Mouse (Mus musculus) A20 (cell line): ENCODE results near the gene Nanog.

Source experiments
- DNase-seq: peaks from one replicate; pipeline ENCODE4 v3.0.0-alpha.2; 2011; ENCODE audit warnings: low read depth, low spot score

Gene Nanog

DNA sequence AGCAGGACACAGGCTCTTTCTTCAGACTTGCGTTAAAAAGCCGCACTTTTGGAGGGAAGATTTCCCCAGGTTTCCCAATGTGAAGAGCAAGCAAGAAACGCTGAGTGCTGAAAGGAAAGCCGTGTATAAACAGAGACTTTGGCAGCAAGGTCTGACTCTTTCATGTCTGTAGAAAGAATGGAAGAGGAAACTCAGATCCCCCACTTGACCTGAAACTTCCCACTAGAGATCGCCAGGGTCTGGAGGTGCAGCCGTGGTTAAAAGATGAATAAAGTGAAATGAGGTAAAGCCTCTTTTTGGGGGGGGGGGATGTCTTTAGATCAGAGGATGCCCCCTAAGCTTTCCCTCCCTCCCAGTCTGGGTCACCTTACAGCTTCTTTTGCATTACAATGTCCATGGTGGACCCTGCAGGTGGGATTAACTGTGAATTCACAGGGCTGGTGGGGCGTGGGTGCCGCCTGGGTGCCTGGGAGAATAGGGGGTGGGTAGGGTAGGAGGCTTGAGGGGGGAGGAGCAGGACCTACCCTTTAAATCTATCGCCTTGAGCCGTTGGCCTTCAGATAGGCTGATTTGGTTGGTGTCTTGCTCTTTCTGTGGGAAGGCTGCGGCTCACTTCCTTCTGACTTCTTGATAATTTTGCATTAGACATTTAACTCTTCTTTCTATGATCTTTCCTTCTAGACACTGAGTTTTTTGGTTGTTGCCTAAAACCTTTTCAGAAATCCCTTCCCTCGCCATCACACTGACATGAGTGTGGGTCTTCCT lies at the start of gene Nanog:
TSS of gene Nanog (plus strand) at position 454 of the 765 bp plus-strand sequence.
- DNase-seq, result no peak

GRCm38 (mm10) chr6:122657630-122658029 lies 49.7 kb upstream of the Nanog start:
- peak; percentile 19 for DNase-seq

- DNase-seq, result peak; percentile 47
Observed at GRCm38 (mm10) chr6:122659567-122659966, 47.7 kb upstream of the Nanog start.

DNA sequence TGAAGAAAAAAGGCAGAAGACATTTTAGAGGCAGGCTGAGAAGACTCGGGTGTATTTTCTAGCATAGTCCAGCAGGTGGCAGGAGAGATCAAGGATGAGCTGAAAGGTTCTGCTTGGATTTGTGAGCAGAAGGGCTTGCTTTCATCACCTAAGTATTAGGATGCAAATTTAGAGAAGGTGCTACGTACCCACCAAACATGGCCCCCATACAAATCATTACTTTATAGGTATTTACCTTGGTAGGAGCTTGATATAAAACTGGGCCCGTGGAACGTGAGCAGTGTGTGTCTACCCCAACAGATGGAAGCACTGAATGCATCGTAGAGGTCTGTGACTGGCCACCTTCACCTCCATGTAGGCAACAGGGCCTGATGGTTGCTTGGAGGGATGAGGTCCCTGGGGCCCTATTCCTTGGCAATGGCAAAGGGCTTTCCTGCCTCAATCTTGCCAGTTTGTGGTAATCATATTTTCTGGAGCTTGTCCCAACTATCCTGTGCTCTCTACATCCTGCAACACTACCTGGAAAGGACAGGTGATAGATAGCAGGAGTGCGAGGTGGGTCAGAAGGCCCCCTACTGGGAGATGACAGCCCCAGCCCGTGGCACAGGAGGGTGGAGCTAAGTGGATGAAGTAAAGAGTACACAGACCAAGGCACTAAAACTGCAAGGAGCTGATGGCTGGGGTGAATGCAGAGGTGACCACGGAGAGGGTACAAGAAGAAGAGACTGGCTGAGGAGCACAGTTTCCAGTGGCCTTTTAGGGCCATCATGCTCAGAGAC lies 46.5 kb upstream of the Nanog start:
- DNase-seq, result peak; percentile 64

DNA sequence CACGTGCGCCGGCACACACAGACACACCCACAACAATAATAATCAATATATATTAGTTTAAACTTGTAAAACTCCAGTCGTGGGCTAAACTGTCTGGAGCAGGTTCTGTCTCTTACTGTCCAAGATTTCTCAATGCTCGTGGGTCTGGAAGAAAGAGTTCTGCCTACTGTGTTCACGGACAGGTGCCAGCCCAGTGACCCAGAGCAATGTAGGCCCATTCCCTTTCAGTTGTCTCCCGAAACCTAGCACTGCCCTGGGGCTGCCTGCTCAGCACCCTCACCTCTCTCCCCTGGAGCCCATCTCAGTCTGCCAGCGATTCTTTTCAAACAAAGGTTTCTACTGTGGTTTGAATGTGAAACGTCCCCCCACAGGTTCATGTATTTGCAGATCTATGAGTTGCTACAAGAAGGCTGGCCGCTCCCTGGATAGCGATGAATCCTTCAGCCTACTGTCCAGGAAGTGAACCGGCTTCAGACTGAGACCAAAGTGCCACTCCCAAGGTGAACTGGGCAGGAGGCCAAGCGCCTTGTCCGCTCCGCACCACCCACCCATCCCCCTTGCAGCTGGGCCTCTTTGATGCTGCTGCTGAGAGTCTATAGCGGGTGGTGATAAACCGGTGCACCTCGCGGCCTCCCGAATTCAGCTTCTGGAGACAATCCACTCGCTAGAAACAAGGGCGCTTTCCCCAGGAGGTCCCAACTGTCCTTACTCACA lies 44.6 kb upstream of the Nanog start:
- DNase-seq, result no peak

DNA sequence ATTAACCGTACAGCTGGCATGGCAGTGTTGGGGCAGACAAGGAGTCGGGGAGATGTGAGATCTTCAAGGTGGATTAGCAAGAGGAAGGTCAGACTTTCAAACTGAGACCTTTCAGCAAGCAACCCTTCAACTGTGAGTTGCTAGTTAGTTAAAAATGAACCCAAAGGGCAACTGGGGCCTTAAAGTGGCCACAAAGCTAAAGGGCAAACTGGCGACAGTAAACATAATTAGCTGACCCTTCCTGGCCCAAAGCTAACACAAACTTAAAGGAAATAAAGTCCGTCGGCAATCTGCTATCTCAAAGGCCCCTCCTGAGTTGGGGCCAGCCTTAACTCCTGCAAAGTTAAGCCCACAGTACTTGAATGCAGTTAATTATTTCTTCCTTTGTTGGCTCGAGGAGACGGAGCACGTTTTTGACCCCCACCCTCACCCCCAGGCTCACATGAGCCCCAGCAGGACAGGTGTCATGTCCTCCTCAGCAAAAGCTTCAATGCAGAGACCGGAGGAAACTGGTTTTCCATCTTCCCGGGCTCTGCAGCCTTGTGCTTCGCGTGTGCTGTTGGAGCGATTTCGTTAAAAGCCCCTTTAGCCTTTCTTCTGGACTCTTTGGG lies 43.6 kb upstream of the Nanog start:
- DNase-seq, result no peak

DNA sequence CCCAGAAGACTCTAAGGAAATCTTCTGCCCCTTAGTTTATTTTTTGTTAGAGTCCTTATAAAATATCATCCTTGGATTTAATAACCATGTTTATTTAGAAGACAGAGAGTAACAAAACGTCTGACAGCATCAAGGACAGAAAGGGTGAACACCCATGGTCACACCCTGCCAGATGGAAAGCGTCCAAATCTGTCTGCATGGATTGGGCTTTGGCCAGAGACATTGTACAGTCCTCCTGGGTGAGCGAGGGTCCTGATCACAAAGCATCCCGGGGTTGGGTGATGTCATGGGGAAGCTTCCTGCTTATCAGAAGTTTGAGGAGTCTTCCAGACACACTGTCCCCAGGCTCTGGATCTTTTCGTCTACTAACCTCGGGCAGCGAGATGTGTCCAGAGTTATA lies 41.4 kb upstream of the Nanog start:
- DNase-seq, result no peak

- no peak for DNase-seq
Observed at GRCm38 (mm10) chr6:122667715-122668114, 39.6 kb upstream of the Nanog start.

GRCm38 (mm10) chr6:122668823-122669222 lies 38.5 kb upstream of the Nanog start:
- DNase-seq, result no peak

DNA sequence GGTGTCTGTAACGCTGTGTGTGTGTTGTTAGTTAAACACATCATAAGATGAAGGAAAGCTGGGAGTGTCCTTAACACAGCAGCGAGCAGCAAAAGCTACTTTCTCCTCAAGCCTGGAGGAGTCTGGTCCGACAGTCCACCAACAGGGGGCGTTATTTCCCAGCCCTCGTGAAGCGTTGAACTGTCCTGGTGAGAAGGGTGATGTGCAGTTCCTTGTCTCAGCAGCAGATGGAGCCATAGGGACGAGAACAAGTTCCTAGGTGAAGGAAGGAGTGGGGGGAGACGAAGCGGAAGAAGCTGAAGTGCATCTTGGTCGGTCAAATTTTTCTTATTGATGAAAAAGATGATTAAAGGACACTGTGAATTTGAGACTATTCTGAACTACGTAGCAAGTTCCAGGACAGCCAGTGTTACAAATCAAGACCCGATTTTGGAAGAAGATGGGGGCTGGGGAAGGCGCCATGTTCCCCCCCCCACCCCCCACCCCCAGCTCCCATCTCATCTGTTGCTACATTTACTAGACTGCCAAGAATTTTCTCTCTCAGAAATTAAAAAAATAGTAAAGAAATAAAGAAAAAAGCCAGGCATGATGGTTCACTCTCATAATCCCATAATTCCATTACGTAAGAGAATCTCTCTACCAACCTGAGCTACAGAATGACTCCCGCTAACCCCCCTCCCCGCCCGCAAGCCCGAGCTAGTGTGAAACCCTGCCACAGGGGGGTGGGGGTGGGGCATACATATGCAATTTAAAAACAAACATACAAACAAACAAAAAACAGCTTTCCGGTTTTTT lies 37.7 kb upstream of the Nanog start:
- peak; percentile 94 for DNase-seq

- no peak for DNase-seq
Observed at GRCm38 (mm10) chr6:122670201-122670551, 37.1 kb upstream of the Nanog start.

- no peak for DNase-seq
Observed at GRCm38 (mm10) chr6:122670841-122671240, 36.4 kb upstream of the Nanog start.

DNA sequence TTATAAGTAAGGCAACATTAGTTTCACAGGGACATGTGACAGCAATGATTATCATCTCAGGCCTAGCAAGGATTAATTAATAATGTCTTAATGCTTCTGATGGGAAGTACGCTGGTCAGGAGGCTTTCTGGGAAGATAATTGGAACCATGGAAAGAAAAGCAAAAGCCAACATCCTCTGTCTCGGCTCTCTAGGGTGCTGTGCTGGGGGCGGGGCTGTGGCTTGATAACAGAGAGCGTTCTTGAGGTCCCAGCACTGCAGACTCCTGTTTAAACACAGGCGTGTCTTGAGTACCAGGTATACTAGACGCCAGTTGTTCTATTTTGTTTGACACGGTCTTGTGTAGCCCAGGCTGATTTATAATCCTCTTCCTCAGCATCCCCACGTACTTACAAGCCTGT lies 34.5 kb upstream of the Nanog start:
- no peak for DNase-seq

GRCm38 (mm10) chr6:122682646-122683045 lies 24.6 kb upstream of the Nanog start:
- DNase-seq, result no peak

GRCm38 (mm10) chr6:122686709-122687108 lies 20.6 kb upstream of the Nanog start:
- DNase-seq, result no peak

- no peak for DNase-seq
Observed at GRCm38 (mm10) chr6:122689411-122690055, 17.8 kb upstream of the Nanog start.

DNA sequence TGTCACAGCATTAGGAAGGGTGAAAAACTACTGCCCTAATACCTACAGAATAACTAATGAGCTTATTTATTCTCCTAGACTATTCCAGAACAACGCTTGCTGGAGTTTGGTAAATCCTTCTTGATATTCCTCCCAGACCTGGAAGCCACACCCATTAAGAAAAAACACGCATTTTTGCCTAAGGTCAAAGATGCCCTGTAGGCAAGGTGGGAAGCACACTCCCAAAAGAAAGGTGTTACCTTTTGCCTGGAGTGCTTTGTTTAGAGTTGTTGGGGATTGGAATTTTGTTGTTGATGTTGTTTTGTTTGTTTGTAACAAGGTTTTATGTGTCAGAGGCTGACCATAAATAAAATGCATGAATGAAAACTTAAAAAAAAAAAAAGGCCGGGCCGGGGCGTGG lies 17.2 kb upstream of the Nanog start:
- DNase-seq, result no peak

DNA sequence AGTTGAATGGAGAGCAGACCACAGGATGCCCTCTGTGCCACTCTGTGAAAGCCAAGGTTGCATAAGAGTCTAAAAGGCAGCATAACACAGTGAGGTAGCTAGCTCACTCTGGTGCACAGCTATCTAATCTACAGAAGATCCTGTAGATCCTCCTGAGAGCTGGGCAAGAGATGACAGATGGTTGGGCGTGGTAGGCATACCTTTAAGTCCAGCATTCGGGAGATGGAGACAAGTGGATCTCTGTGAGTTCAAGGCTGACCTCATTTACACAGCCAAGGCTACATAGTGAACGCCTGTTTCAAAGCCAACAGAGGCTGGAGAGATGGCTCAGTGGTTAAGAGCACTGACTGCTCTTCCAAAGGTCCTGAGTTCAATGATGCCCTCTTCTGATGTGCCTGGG lies 11.9 kb upstream of the Nanog start:
- no peak for DNase-seq

GRCm38 (mm10) chr6:122699628-122700027 lies 7.7 kb upstream of the Nanog start:
- peak; percentile 22 for DNase-seq

DNA sequence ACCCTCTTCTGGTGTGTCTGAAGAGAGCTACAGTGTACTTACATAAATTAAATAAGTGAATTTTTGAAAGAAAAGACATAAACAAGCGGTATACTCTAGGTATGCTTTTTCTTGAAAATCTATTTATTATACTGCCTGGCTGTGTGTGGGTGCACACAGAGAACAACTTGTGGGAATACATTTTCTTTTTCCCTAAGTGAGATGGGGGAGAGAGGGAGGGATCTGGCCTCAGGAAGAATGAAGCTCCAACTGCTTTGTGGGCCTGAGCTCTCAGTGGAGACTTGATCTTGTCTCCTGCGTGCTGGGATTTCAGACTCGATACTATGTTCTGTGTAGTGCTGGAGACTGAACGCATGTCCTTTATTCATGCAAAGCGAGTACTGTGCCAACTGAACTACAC lies 5.5 kb upstream of the Nanog start:
- no peak for DNase-seq
